Mouse (Mus musculus) adrenal gland, adult 18-20 months (tissue): ENCODE measurements around the gene Zfp553. TPM values are rescaled to one million over a fixed set of nuclear protein-coding genes. Genes with fewer than 3 reads are reported as not detected.

ENCODE experiments used
- DNase-seq, 2 experiments: peaks; one replicate each; pipeline ENCODE4 v3.0.0; 2021 to 2022; ENCODE audit warnings: low spot score in 2 of 2
- long read RNA-seq, 2 experiments: library from polyadenylated mRNA; stranded (forward); transcript quantifications; one replicate each; pipeline ENCODE4 v2.0.0; 2021
- total RNA-seq, 2 experiments: library from RNA; stranded (reverse); gene quantifications; 1 replicate in 1 of 2; 2 replicates in 1 of 2; pipeline ENCODE4 v1.2.3; 2021

The Zfp553 gene
- total RNA-seq, result 10 to 100 TPM; 12.6 to 14.8 TPM
- long read RNA-seq, experiment 1, transcript Zfp553-202 (2 exons, 3,342 nt), result major isoform, 24 of 28 reads
- long read RNA-seq, experiment 1, partial matches to known transcripts, result 0 of 28 reads
- long read RNA-seq, experiment 1, other reads (novel, unspliced or antisense), result 2 of 28 reads
- long read RNA-seq, experiment 2, transcript Zfp553-202 (2 exons, 3,342 nt), result major isoform, 31 of 44 reads
- long read RNA-seq, experiment 2, transcript Zfp553-201 (2 exons, 3,043 nt), result minor isoform, 12 of 44 reads
- long read RNA-seq, experiment 2, partial matches to known transcripts, result 0 of 44 reads
- long read RNA-seq, experiment 2, other reads (novel, unspliced or antisense), result 1 of 44 reads

DNA sequence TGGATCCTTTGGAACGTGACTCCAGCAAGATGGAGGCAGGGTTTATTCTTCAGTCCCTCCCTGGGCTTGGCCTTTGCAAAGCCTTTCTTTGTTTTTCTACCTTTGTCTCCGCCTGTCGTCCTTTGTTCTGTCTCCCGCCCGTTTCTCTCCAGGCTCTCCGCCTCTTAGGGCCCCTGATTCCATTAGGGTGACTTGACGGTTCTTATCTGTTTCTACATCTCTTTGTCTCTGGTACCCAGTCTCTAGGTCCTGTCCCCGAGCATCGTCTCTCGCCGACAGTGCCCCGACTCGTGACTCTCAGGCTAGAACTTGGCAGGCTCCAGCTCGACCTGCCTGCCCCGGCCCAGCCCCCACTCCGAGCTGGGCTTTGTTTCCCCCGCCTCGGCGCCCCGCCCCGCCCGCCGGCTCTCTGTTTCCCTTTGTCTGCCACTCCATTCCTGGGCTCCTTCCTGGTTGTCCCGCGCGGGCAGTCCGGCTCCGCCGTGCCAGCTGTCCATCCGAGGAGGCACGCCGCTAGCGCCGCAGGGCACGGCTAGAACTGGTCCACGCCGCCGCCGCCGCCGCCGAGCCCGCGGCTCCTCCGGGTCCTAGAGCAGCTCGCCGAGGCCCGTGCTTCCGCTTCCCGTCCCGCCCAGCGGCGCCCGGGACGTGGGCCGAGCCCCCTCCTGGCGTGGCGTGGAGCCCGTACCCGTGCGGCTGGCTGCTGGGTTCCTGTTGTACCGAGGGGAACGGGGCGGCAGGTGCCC is at the start of gene Zfp553, which contains the start of gene Sept1:
Zfp553 (plus strand) TSS at position 440 of the 746 bp plus-strand sequence.
Sept1 (minus strand) TSS at position 509 of the 746 bp plus-strand sequence.
- peak; percentile 79 for DNase-seq

DNA sequence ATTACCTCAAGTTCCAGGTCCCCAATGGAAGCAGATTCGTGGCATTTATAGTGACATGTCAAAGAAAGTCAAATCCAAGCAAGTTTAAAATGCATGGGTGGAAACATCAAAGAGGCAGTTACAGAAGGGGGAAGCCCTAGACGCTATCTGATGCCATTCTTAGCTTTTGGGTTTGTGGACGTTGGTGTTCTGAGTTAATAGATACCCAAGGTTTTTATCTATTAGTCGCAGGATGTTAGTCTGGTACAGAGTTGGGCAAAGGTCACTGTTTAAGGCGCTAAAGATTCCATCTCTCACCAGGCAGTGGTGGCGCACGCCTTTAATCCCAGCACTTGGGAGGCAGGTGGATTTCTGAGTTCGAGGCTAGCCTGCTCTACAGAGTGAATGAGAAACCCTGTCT is 49.5 kb upstream of the Zfp553 start:
- DNase-seq, result no peak

DNA sequence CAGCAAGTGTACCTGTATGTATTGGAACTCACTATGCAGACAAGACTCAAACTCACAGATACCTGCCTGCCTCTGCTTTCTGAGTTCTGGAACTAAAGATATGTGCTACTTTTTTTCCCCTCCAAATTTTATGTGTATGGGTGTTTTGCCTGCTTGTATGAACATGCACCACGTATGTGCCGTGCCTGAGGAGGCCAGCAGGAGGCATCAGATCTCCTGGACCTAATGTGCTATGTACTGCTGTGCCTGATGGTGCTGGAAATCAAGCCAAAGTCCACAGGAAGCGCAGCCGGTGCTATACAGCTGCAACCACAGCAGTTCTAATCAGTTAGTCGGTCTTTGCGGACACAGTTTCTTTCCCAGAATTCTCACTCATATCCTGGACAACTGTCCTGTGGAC is 49.0 kb upstream of the Zfp553 start:
- DNase-seq, result no peak

DNA sequence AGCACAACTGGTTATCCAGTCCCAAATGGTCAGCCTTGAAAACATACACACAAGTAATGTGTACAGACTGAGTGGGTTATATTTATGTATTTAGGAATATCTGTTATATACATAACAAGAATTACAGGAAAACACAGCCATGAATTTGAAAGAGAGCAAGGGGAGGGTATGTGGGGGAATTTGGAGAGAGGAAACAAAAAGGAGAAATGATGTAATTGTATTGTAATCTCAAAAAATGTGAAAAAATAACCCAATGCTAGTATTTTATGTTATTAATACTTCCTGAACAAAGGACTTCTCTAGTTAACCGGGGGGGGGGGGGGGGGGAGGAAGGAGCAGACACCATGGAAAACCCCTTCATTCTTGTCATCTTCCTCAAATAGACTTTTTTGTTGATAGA is 48.1 kb upstream of the Zfp553 start:
- no peak for DNase-seq

DNA sequence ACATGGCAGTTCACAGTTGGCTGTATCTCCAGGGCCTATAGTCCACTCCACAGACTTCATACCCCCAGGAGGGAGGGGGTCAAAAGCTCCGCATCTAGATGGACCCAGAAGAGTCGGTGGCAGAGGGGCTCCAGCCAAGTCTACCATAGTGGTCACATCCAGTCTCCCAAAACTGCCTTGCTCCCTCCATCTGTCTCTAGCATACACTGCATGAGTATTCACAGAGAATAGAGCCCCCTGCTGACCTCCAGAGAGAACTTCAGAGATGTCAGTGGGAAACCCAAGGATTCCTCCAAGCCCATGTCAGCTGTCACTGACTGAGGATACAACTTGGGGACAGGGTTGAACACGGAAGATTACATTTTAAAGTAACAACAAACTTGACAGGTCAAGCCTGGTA is 47.3 kb upstream of the Zfp553 start:
- no peak for DNase-seq

DNA sequence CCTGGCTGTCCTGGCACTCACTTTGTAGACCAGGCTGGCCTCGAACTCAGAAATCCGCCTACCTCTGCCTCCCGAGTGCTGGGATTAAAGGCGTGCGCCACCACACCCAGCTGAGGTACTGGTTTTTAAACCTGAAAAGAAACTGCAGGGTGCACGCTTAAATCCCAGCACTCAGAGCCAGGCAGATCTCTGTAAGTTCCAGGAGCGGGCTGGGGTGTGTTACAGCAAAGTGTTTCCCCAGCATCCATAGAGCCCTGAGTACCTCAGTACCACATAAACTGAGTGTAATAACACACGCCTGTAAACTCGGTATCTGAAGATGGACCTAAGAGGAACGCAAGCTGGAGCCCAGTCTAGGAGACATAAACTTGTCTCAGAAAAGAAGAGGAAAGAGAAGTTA is 45.5 kb upstream of the Zfp553 start:
- DNase-seq, result no peak

DNA sequence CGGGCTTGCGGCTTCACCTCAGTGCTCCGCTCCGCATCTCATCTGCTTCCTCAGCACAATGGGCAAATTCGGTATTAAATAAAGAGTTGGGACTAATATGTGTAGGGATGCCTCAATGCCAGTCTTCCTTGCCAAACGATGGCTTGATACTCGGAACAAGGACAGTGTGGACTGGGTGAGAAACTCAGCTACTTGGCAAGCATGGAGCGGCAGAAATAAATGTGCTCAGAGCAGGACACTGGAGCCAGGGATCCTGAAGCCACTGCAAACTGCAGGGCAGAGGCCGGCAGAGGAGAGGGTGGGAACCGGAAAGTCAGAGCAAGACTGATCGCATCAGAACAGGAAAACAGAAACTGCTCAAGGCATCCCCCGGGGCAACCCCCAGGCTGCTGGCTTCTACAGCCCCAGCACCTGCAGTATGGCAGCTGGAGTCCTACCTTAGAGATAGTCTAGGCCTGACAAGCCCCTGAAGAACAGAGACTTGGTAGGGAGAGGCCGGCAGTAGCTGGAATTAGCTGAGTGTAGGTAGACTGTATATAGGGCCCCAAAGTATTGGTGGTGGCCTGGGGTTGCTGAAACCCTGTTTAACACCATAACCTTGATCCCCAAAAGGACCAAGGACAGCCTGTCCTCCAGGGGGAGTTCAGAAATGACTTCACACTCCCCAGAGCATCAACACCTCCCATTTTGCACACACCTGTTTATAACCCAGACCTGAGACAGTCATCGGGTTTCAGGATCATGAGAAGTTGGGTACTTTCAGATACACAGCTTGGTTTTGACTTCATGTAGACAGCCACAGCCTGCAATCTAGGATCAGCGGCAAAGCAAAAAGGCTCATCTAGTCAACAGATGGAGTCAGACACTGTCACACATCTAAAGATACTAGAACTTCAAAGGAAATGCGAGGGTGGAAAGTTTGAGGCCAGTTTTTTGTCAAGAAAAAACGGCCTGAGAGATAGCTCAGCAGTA is 44.3 kb upstream of the Zfp553 start:
- DNase-seq, result no peak

DNA sequence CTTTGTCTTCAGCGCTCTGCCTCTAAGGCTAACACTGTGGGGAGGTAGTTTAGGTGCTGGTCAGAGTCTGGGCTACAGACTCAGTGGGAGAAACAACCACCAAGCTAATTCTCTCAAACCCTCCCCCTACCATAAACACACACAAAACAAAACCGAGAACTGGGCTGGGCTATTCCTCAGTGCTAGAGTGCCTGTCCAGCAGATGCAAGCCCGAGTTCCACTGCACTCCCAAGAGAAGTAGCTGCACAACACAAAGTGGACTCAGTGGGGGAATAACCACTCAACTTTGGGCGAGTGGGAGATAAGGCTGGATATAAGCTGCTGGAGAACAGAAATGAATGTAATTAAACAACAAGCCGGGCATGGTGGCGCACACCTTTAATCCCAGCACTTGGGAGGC is 42.2 kb upstream of the Zfp553 start:
- no peak for DNase-seq

DNA sequence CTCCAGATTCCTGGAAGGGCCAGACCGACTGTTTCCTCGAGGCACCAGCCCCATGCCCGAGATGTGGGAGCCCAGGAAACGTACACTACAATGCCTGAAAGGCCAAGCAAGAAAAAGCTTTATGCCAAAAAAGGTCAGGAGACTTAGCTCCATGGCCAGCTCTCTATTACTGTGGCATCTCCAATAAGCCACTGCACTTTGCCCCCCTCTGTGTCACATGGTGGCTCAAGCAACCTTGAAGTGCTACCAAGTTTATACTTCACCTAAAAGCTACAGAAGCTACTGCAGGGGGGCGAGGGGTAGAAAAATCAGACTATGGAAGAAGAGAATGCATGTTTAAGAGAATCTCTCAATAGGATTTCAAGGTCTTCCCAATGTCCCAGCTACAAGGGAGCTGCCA is 39.9 kb upstream of the Zfp553 start:
- DNase-seq, result no peak

DNA sequence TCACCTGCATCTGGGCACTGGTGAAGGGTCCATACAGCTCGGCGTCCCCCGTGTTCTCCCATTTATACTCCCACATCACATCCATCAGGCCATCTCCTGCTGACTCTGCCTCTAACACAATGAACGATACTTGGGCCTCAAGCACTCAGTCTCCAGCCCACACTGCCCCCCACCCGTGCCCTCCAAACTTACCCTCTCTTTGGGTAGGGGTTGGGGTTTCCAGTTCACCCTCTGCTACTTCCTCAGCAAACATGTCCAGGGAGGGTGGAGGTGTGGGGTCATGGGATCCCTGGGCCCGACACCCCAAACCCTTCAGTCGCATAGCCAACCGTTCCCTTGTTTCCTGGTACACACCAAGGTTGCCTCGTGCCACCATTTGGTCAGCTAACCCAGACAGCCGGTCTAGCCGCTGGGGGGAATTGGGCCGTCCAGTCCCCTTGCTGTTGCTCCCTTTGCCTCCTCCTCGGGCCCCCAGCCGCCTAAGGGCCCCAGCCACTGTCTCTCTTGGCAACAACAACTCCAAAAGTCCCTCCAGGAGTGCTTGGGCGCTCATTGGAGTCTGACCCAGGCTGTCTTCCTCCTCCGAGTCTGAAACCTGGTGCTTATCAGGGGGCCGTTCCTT is 38.7 kb upstream of the Zfp553 start:
- no peak for DNase-seq

DNA sequence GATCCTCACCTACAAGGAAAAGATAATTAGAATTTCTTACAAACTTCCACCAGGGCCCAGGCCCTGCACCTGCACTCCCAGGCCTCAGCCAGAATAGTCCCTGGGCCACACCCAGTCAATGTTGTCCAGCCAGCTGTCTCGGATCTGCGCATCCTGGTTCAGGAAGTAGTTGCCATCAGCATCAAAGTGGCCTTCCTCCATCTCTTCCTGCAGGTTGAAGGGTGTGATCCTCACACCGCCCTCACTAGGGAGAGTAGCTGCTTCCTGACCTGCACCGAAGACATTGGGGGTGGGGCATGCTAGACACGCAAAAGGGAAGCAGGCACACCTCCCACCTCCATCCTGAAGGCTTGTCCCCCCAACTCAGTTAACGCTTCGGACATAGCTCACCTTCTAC is 38.2 kb upstream of the Zfp553 start:
- no peak for DNase-seq

DNA sequence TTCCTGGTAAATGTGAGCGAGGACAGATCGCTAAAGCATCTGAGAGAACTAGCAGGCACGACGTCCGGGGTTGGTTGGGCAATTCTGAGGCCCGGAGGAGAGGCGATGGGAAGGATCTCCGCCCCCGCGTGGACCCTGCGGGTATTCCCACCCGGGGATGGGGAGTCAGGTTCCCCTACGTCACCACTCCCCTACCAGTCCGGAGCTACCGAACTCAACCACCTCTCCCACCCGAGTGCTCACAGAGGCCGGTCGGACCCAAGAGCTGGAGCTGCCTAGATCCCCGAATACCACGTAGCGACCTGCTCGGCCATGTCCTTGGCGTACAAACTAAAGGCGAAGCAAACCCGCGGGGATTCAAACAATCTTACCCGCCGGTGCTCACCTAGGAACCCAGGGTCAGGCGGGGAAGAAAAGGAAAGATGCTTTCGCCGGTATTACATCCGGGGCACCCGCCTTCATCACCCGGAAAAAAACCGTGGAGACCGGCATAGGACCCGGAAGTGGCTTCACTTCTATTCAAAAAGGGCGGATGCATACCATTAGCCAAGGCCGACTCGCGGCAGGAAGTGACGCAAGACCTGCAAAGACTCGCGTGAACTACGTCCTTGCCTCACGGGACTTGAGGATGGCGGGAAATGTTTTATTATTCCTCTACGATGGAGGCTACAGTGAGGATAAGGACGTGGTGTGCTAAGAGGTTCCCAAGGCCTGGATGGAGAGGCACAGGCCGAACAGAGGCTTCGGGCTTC is 37.1 kb upstream of the Zfp553 start, which contains the start of gene Cd2bp2:
Cd2bp2 (minus strand) TSS at position 507 of the 752 bp plus-strand sequence.
- peak; percentile 87 to 90 for DNase-seq

DNA sequence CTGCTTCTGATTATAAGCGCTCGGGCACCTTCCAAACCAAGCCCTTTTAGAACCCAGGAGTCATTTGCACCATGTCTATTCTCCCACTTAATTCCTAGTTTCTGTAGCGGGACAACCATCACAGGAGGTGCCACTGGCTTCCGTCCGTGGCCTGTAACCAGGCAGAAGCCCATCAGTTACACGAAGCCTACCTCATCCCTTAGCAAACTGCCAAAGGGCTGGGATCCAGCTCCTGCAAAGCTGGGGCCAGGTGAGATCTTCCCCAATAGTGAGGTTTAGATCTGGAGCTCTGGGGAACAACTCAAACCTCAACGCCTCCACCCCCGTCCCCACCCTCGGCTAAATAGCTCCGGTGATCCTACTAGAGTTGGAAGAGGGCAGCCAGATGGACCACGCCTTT is 36.4 kb upstream of the Zfp553 start:
- no peak for DNase-seq

DNA sequence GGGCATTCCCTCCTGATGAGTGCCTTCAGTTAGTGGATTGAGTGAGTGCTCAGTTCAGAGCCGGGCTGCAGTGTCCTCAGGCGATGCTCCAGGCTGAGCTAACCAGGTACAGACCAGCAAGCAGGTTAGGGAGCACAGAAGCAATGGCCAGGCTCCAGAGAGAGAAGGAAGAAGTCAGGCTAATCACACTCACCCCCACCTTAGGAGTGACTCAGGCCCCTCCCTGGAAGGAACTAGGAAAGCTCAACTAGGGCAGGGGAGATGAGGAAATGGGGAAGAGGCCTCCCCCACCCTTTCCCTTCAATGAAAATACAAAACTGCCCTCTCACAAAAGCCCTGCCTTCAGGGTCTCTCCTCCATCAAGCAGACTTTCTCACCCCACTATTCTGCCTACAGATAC is 26.3 kb upstream of the Zfp553 start:
- DNase-seq, result no peak

DNA sequence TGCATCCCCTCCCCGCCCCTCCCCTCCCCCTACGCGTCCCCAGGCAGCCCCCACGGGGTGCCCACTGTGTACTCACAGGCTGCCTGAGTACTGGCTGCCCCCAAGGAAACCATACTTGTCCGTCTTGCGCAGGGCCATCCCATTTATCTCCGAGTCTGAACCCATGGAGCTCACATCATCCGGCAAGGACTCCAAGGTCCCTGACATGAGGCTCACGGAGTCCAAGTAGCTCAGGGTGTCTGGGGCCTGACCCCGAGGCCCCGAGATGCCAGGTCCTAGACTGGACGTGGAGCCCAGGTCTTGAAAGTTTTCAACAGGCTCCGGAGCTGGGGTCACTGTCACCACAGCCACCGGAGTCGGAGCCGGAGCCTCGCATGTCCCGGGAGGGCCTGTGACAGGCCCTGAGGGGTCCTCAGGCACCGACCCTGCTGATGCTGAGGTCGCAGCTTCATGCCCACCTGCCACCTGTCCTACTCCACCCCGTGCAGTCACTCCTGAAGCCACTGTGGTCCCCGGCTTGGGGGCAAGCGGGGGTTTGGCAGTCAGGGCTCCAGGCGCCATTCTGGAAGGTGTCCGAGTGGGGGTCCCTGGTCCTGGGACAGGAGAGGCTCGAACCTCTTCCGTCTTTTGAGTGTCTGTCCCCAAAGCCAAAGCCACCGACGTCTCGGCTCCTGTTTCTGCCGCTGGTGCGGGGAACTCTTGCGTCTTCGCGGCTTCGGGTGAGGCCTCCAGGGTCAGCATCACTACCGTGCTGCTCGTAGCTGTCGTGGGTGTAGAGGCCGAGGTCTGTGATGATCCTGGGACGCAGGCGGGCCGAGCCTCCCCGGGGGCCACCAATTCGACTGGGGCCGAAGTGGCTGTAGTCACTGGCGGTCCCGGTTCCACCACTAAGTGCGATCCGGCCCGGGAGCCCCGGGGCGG is 25.2 kb upstream of the Zfp553 start:
- peak; percentile 27 to 38 for DNase-seq

DNA sequence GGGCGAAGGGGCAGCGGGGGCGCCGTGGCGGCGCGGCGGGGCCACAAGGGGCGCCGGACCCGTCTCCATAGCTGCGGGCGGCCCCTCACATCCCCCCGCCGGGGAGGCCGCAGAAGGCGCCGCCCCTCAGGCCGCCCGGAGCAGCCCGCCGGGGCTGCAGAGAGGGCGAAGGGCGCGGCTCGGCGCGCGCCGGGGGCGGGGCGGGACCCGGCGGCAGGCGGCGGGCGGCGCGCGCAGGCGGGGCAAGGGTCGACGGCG is 24.6 kb upstream of the Zfp553 start, which contains the start of gene Tbc1d10b:
Tbc1d10b (minus strand) TSS at position 174 of the 258 bp plus-strand sequence.
- no peak for DNase-seq

DNA sequence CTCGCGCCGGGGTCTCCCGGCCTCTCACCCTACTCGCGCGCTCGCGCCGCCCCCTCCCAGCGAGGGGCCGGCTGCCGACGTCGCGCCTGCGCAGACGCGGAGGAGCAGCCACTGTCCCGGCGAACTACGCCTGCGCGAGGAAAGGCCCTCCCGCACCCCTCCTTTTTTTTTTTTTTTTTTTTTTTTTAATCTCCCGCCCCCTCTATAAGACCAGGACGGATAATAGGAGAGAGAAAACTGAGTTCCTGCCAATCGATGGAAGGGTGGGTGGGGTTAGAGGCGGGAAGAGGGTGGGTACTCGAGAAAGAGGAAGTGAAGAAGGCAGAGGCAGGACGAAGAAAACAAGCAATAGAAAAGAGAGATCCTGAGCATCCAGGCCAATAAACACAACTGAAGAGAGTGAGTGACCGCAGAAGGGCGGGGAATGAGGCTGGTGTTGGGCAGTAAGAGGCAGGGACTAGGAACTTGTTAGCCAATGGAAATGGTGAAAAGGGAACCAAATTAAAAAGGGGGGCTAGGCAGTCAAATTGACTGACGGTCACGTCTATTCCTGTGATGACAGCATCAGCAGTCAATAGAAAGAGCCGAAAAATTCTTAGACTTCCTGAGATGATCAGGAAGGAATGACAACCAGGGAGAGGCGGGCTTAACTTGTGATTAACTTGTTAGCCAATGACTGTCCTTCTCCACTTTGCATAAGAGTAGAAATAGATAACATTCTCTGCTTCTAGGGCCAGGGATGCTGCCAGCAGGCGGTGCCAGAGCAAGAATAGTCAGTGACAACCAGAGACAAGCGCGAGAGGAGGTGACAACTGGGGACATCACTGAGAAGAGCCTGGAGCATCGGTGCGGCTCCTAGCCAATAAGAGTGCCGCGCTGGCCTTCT is 24.1 kb upstream of the Zfp553 start, which contains the start of gene Mylpf:
Mylpf (plus strand) TSS at position 338 of the 886 bp plus-strand sequence.
- DNase-seq, result peak; percentile 90 to 92

DNA sequence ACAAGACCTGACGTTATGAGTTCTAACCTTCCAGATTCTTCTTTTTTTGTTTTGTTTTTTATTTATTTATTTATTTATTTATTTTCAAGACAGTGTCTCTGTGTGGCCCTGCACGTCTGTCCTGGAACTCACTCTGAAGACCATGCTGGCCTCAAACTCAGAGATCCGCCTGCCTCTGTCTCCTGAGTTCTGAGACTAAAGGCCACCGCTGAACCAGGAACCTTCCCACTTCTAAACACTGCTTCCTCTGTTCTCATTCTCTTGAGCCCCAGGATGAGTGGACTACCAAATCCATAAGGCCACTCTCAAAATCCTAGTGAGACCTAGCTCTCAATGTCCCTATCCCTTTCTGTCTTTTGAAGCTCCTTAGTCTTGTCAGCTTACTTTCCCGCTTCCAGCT is 23.0 kb upstream of the Zfp553 start:
- no peak for DNase-seq
